Mouse (Mus musculus) midbrain, embryonic 12.5 days (tissue): ENCODE measurements around the gene Sap18. TPM values are rescaled to one million over a fixed set of nuclear protein-coding genes. Genes with fewer than 3 reads are reported as not detected.
"Not testable (repeated sequence)": the region's sequence is repeated elsewhere in the genome, so short reads cannot be mapped to it uniquely, and the experiment has no call there.

Experiments used
- ATAC-seq: fragments of 200-750 bp; cut with Nextera tagmentation; 2 replicates; pipeline ENCODE4 v1.8.0; 2017; ENCODE audit warnings: low read depth, moderate TSS enrichment, moderate library complexity; ENCODE audit not compliant: low FRiP score
- H3K27ac ChIP-seq: fragments of 300-500 bp; sonication (generic); replicated peaks from 2 replicates; pipeline ENCODE4 v1.5.1; 2016; ENCODE audit warnings: mild to moderate bottlenecking
- H3K27me3 ChIP-seq: fragments of 300-500 bp; sonication (generic); 2 replicates; pipeline ENCODE4 v1.6.1; 2016; ENCODE audit warnings: mild to moderate bottlenecking
- H3K36me3 ChIP-seq: fragments of 300-500 bp; sonication (generic); 2 replicates; pipeline ENCODE4 v1.6.1; 2016
- H3K4me1 ChIP-seq: fragments of 300-500 bp; sonication (generic); 2 replicates; pipeline ENCODE4 v1.6.1; 2016
- H3K4me2 ChIP-seq: fragments of 300-500 bp; sonication (generic); replicated peaks from 2 replicates; pipeline ENCODE4 v1.6.1; 2016; ENCODE audit warnings: mild to moderate bottlenecking, moderate library complexity
- H3K4me3 ChIP-seq: fragments of 300-500 bp; sonication (generic); 2 replicates; pipeline ENCODE4 v1.5.1; 2016; ENCODE audit warnings: mild to moderate bottlenecking
- H3K9ac ChIP-seq: fragments of 300-500 bp; sonication (generic); replicated peaks from 2 replicates; pipeline ENCODE4 v1.6.1; 2016; ENCODE audit warnings: mild to moderate bottlenecking, moderate library complexity
- H3K9me3 ChIP-seq: fragments of 300-500 bp; sonication (generic); 2 replicates; pipeline ENCODE4 v1.6.1; 2016; ENCODE audit warnings: mild to moderate bottlenecking
- whole genome bisulfite sequencing: fragments of 180-500 bp; shearing (Covaris S2); methylation state at CpG from one replicate; pipeline ENCODE4 v1.1.7; 2016; 5-methylcytosine and 5-hydroxymethylcytosine counted together
- polyA plus RNA-seq: library from polyadenylated mRNA; unstranded; fragments of >200 nt; fragmentation: Nextera tagmentation; extraction: Ambion mirVana; gene quantifications from 2 replicates; pipeline ENCODE4 v1.2.1, GENCODE M21; 2016

The Sap18 gene
- 23.0 and 39.1 TPM in 2 replicates for polyA plus RNA-seq

GRCm38 (mm10) chr14:57797991-57798931 lies at the start of gene Sap18:
Gene Sap18, plus strand, starts transcription at chr14:57798180.
- H3K36me3 ChIP-seq = peaks cover 14% of the 10 kb centered on the region; the same call in 1 of the 2 replicates
- H3K9ac ChIP-seq = peak within 1 kb of the TSS; percentile 89
- H3K4me1 ChIP-seq = peaks cover 21% of the 10 kb centered on the region
- H3K27ac ChIP-seq = peak within 1 kb of the TSS; percentile 82
- peak within 1 kb of the TSS; percentile 93 for H3K4me3 ChIP-seq
- H3K4me2 ChIP-seq = peak within 1 kb of the TSS; percentile 85
- H3K9me3 ChIP-seq = no peaks in the 10 kb centered on the region
- H3K27me3 ChIP-seq = no peaks in the 10 kb centered on the region
- WGBS = under 1% methylated on average over 95 of the region's 99 CpGs
- peak; percentile 94 for ATAC-seq

GRCm38 (mm10) chr14:57749501-57749900 lies 48.5 kb upstream of the Sap18 start:
- peaks cover 18% of the 10 kb centered on the region for H3K4me1 ChIP-seq
- 81% methylated on average over 2 of the region's 2 CpGs for WGBS
- H3K9me3 ChIP-seq = no peaks in the 10 kb centered on the region
- H3K4me3 ChIP-seq = no peak overlapping the region
- no peak for ATAC-seq
- H3K27ac ChIP-seq = no peak overlapping the region
- no peak overlapping the region for H3K9ac ChIP-seq
- peaks cover 21% of the 10 kb centered on the region for H3K27me3 ChIP-seq
- H3K36me3 ChIP-seq = no peaks in the 10 kb centered on the region
- H3K4me2 ChIP-seq = no peak overlapping the region

DNA sequence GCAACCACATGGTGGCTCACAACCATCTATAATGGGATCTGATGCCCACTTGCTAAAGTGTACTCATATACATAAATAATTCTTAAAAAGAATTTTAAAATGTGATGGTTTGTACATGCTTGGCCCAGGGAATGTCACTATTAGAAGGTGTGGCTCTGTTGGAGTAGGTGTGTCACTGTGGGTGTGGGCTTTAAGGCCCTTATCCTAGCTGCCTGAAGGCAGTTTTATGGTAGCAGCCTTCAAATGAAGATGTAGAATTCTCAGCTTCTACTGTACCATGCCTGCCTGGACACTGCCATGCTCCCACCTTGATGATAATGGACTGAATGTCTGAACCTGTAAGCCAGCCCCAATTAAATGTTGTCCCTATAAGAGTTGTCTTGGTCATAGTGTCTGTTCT lies 47.0 kb upstream of the Sap18 start:
- H3K27me3 ChIP-seq = peaks cover 21% of the 10 kb centered on the region
- H3K27ac ChIP-seq, H3K9me3 ChIP-seq, ATAC-seq, H3K4me3 ChIP-seq, H3K36me3 ChIP-seq, H3K4me2 ChIP-seq, H3K9ac ChIP-seq: not testable (repeated sequence)
- peaks cover 12% of the 10 kb centered on the region; the same call in 1 of the 2 replicates for H3K4me1 ChIP-seq

DNA sequence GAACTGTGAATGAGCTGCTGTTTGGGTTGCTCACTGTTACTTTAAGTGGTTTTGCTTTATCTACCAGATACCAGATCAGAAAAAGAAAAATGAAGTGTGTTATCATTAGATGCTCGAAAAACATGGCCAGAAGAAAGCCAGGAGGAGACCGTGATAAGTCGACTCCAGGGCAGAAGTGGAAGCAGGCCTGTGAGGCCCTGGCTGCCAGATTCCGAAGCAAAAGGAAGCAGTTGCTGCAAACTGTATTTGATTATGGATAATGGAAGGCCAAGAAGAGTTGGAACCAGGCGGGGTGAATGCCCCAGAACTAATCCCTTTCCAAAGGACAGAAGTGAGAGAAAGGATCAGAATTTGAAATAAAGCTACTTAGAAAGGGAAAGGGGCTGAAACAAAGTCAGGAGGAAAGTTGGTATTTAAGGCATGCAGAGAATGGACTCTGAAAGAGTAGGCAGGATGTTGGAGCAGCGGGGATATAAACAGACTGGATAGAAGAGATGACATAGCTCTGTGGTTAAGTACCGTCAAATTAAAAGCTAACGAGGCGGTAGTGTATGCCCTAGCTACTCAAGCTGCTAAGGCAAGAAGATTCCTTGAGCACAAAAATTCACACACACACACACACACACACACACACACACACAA lies 44.5 kb upstream of the Sap18 start:
- Histone ChIP-seq H3K36me3 (no peaks in the 10 kb centered on the region), H3K9ac (no peak overlapping the region; the same call in 1 of the 2 replicates), H3K4me3 (no peak overlapping the region), H3K4me1 (peaks cover 12% of the 10 kb centered on the region; the same call in 1 of the 2 replicates), H3K27ac (no peak overlapping the region; the same call in 1 of the 2 replicates), H3K27me3 (peaks cover 9% of the 10 kb centered on the region; the same call in 1 of the 2 replicates), H3K4me2 (no peak overlapping the region), H3K9me3 (no peaks in the 10 kb centered on the region)
- ATAC-seq = peak; percentile 54
- 4% methylated on average over 9 of the region's 9 CpGs for WGBS

- no peak for ATAC-seq
- Histone ChIP-seq H3K36me3 (no peaks in the 10 kb centered on the region), H3K27ac (no peak overlapping the region), H3K27me3 (peaks cover 2% of the 10 kb centered on the region; the same call in 1 of the 2 replicates), H3K4me3 (no peak overlapping the region), H3K9me3 (no peaks in the 10 kb centered on the region), H3K4me1 (peaks cover 12% of the 10 kb centered on the region; the same call in 1 of the 2 replicates), H3K9ac (no peak overlapping the region), H3K4me2 (no peak overlapping the region)
- 91% methylated on average over 2 of the region's 2 CpGs for WGBS
Observed at GRCm38 (mm10) chr14:57755661-57756060, 42.3 kb upstream of the Sap18 start.

DNA sequence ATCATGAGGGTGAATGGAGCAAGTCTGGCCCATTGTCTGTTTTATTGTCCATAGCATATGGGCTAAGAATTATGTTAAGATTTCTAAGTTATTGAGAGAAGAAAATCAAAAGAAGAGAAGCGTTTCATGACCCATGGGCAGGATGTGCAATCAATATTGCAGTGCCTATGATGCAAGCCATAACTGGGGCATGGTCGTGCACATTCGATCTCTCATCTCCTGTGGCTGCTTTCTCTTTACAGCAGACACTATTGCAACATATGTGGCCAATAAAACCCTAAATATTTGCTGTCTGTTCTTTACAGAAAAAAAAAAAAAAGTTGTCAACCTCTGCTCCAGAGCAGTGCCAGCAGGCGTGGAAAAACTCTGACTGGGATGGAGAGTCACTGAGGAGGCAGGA lies 41.9 kb upstream of the Sap18 start:
- Histone ChIP-seq H3K27ac (no peak overlapping the region), H3K9me3 (no peaks in the 10 kb centered on the region), H3K4me3 (no peak overlapping the region), H3K4me1 (peaks cover 15% of the 10 kb centered on the region; the same call in 1 of the 2 replicates), H3K4me2 (no peak overlapping the region), H3K27me3 (no peaks in the 10 kb centered on the region), H3K36me3 (no peaks in the 10 kb centered on the region), H3K9ac (no peak overlapping the region)
- 92% methylated on average over 4 of the region's 4 CpGs for WGBS
- no peak for ATAC-seq

DNA sequence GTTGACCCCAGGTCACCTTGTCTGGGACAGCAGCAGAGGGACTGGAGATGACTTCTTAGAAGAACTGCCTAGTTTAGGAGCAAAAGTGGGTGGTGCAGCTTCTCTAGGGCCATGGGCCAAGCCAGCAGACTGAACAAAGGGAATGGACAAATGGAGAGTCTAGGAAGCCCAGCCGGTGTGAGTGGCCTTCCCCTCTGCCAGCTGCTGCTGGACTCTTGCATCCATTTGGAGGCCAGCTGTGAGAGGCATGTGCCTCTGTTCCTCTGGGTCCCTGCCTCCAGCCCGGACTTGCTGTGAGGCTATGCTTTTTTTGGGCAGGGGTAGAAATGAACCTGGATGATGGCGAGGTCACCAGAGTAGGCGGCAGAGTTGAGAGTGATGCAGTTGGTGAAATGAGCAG lies 39.7 kb upstream of the Sap18 start, which contains the start of gene Lats2:
Gene Lats2 (minus strand): TSS at position 152 of the 400 bp plus-strand sequence.
- no peaks in the 10 kb centered on the region for H3K9me3 ChIP-seq
- WGBS = 84% methylated on average over 4 of the region's 4 CpGs
- no peak within 1 kb of the TSS for H3K9ac ChIP-seq
- no peak within 1 kb of the TSS for H3K4me2 ChIP-seq
- H3K27ac ChIP-seq = no peak within 1 kb of the TSS
- no peaks in the 10 kb centered on the region for H3K27me3 ChIP-seq
- no peak within 1 kb of the TSS for H3K4me3 ChIP-seq
- H3K4me1 ChIP-seq = peaks cover 10% of the 10 kb centered on the region; the same call in 1 of the 2 replicates
- H3K36me3 ChIP-seq = no peaks in the 10 kb centered on the region
- ATAC-seq = no peak

- Histone ChIP-seq H3K9ac (no peak overlapping the region), H3K4me1 (peaks cover 5% of the 10 kb centered on the region; the same call in 1 of the 2 replicates), H3K27me3 (no peaks in the 10 kb centered on the region), H3K9me3 (no peaks in the 10 kb centered on the region), H3K4me2 (no peak overlapping the region), H3K36me3 (no peaks in the 10 kb centered on the region), H3K4me3 (no peak overlapping the region), H3K27ac (no peak overlapping the region)
- 51% methylated on average over 10 of the region's 10 CpGs for WGBS
- ATAC-seq = no peak
Observed at GRCm38 (mm10) chr14:57760447-57761412, 37.2 kb upstream of the Sap18 start.

DNA sequence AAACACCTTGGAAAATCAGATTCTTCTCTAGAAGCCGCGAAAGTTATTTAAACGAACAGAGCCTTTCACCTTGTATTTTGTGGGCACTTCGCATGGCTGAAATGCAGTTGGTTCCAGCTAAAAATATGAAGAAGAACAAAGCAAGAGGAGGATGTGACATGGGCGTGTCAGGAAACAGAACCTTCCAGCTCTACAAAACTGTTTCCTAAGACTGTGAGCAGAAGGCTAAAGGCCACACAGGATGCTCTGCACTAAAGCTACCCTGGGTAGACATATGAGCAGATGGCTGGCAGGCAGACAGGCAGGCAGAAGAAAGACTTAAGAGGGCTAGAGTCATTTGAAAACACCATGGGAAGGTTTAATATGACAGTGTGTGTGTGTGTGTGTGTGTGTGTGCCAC lies 28.9 kb upstream of the Sap18 start:
- Histone ChIP-seq H3K4me2 (no peak overlapping the region), H3K4me1 (no peaks in the 10 kb centered on the region), H3K27ac (no peak overlapping the region), H3K36me3 (no peaks in the 10 kb centered on the region), H3K9me3 (no peaks in the 10 kb centered on the region), H3K4me3 (no peak overlapping the region), H3K27me3 (no peaks in the 10 kb centered on the region), H3K9ac (no peak overlapping the region)
- WGBS = 96% methylated on average over 5 of the region's 5 CpGs
- no peak for ATAC-seq

- H3K27me3 ChIP-seq = no peaks in the 10 kb centered on the region
- ATAC-seq = no peak
- WGBS = 83% methylated on average over 6 of the region's 6 CpGs
Observed at GRCm38 (mm10) chr14:57772157-57772815, 25.7 kb upstream of the Sap18 start.

GRCm38 (mm10) chr14:57787406-57787805 lies 10.6 kb upstream of the Sap18 start:
- Histone ChIP-seq H3K36me3 (no peaks in the 10 kb centered on the region), H3K4me2 (no peak overlapping the region), H3K4me3 (no peak overlapping the region), H3K27me3 (no peaks in the 10 kb centered on the region; the same call in 1 of the 2 replicates), H3K9me3 (no peaks in the 10 kb centered on the region), H3K9ac (no peak overlapping the region), H3K4me1 (no peaks in the 10 kb centered on the region), H3K27ac (no peak overlapping the region)
- ATAC-seq = no peak
- 75% methylated on average over 4 of the region's 4 CpGs for WGBS

More at GRCm38 (mm10) chr14:57772157-57772815, 25.7 kb upstream of the Sap18 start:
- no peak overlapping the region for H3K4me3 ChIP-seq
- no peak overlapping the region for H3K9ac ChIP-seq
- no peak overlapping the region for H3K4me2 ChIP-seq
- H3K27ac ChIP-seq = no peak overlapping the region
- no peaks in the 10 kb centered on the region for H3K4me1 ChIP-seq
- H3K36me3 ChIP-seq = no peaks in the 10 kb centered on the region
- no peaks in the 10 kb centered on the region for H3K9me3 ChIP-seq
